8 mouse cellular contexts compared by ENCODE assay signal in genomic region chr13:83744110-83744752, GRCm38 (mm10).
A peak's percentile ranks its signal among the peaks of the same experiment; 100 is the strongest.
DNase-seq lines count a peak whose midpoint lies in the region; ATAC-seq and TF ChIP-seq lines count a peak whose summit lies in the region.

No protein-coding gene starts in this region.

- DNase-seq in heart, postnatal 4 days = no peak
- DNase-seq in forebrain, embryonic 10.5 days (ENCODE audit: extremely low spot score, low spot score) = no peak
- no peak for DNase-seq in midbrain, embryonic 10.5 days (ENCODE audit: low spot score)
- DNase-seq in right cerebral cortex, postnatal 4 days = no peak
- DNase-seq in thymus, postnatal 14 days = no peak
- DNase-seq in ovary, postnatal 14 days (ENCODE audit: low spot score) = no peak

- no peak for TF ChIP-seq CTCF in ES-Bruce4 (IDR thresholded peaks at IDR 0.05; ENCODE audit: low read depth, low read length)

- TF ChIP-seq EP300 in ES-Bruce4 (IDR thresholded peaks at IDR 0.05; ENCODE audit: insufficient read depth, low read depth, low read length) = no peak

- peak overlapping the region in 1 of 2 experiments; percentile 51; a peak in 2 of 4 replicates for H3K4me3 ChIP-seq in heart, embryonic 14.5 days (ENCODE audit: control insufficient read depth in 1 of 2, insufficient read depth in 1 of 2, low read depth in 1 of 2, low read length in 2 of 2)
- H3K4me3 ChIP-seq in ES-Bruce4 (ENCODE audit: low read depth, low read length) = no peak overlapping the region
- H3K4me3 ChIP-seq in forebrain, embryonic 10.5 days = peak overlapping the region; percentile 51
- peak overlapping the region; percentile 57 for H3K4me3 ChIP-seq in midbrain, embryonic 10.5 days

- H3K27me3 ChIP-seq in heart, embryonic 14.5 days (ENCODE audit: control insufficient read depth, insufficient read depth, low read length) = peaks cover 37% of the 10 kb centered on the region
- H3K27me3 ChIP-seq in ES-Bruce4 (ENCODE audit: control insufficient read depth, insufficient read depth, low read length, poor library complexity, severe bottlenecking) = no peaks in the 10 kb centered on the region; the same call in 1 of the 2 replicates
- peaks cover 61% of the 10 kb centered on the region for H3K27me3 ChIP-seq in forebrain, embryonic 10.5 days (ENCODE audit: poor library complexity, severe bottlenecking)
- peaks cover 35% of the 10 kb centered on the region for H3K27me3 ChIP-seq in midbrain, embryonic 10.5 days (ENCODE audit: low read depth, poor library complexity, severe bottlenecking)

- H3K4me1 ChIP-seq in heart, embryonic 14.5 days (ENCODE audit: control insufficient read depth in 2 of 2, insufficient read depth in 2 of 2, low read length in 2 of 2) = peaks cover 2 to 5% of the 10 kb centered on the region in 2 experiments; a peak in 2 of 4 replicates
- no peaks in the 10 kb centered on the region for H3K4me1 ChIP-seq in ES-Bruce4 (ENCODE audit: control insufficient read depth, insufficient read depth, low read length)
- H3K4me1 ChIP-seq in forebrain, embryonic 10.5 days = peaks cover 49% of the 10 kb centered on the region
- H3K4me1 ChIP-seq in midbrain, embryonic 10.5 days = peaks cover 57% of the 10 kb centered on the region

- ATAC-seq in heart, embryonic 14.5 days (ENCODE audit: insufficient number of reproducible peaks, insufficient read depth, low FRiP score, low read depth) = no peak

- TF ChIP-seq POLR2A in ES-Bruce4 (IDR thresholded peaks at IDR 0.05; ENCODE audit: insufficient read depth, low read length) = no peak

- peak overlapping the region; percentile 89 for H3K4me2 ChIP-seq in heart, embryonic 14.5 days (ENCODE audit: low read length)

- WGBS in heart, embryonic 14.5 days = 67% methylated on average over 8 of the region's 8 CpGs
- 31% methylated on average over 8 of the region's 8 CpGs for WGBS in forebrain, embryonic 10.5 days
- 30% methylated on average over 8 of the region's 8 CpGs for WGBS in midbrain, embryonic 10.5 days

- H3K27ac ChIP-seq in heart, embryonic 14.5 days (replicated peaks in 1 of 2; ENCODE audit: control insufficient read depth in 1 of 2, insufficient read depth in 1 of 2, low read depth in 2 of 2, low read length in 2 of 2) = no peak overlapping the region
- H3K27ac ChIP-seq in ES-Bruce4 (ENCODE audit: insufficient read depth, low read length) = no peak overlapping the region
- H3K27ac ChIP-seq in forebrain, embryonic 10.5 days = peak overlapping the region; percentile 84
- H3K27ac ChIP-seq in midbrain, embryonic 10.5 days (replicated peaks) = peak overlapping the region; percentile 87

- no peaks in the 10 kb centered on the region for H3K36me3 ChIP-seq in heart, embryonic 14.5 days (ENCODE audit: control insufficient read depth, insufficient read depth, low read length)
- H3K36me3 ChIP-seq in ES-Bruce4 (ENCODE audit: control insufficient read depth, insufficient read depth, low read length, poor library complexity, severe bottlenecking) = no peaks in the 10 kb centered on the region
- H3K36me3 ChIP-seq in forebrain, embryonic 10.5 days (replicated peaks) = peaks cover 16% of the 10 kb centered on the region
- peaks cover 10% of the 10 kb centered on the region for H3K36me3 ChIP-seq in midbrain, embryonic 10.5 days

- H3K9me3 ChIP-seq in heart, embryonic 14.5 days (ENCODE audit: control insufficient read depth, low read length) = no peaks in the 10 kb centered on the region
- H3K9me3 ChIP-seq in ES-Bruce4 (replicated peaks; ENCODE audit: control insufficient read depth, insufficient read depth, low read length, poor library complexity, severe bottlenecking) = no peaks in the 10 kb centered on the region
- H3K9me3 ChIP-seq in forebrain, embryonic 10.5 days = no peaks in the 10 kb centered on the region
- no peaks in the 10 kb centered on the region for H3K9me3 ChIP-seq in midbrain, embryonic 10.5 days (replicated peaks)

- no peak overlapping the region; the same call in 1 of the 2 replicates for H3K9ac ChIP-seq in heart, embryonic 14.5 days (ENCODE audit: low read length)
- 0 out of 2 replicates have a peak overlapping the region, but pooled peaks have one; percentile 15 for H3K9ac ChIP-seq in ES-Bruce4 (ENCODE audit: low read depth, poor library complexity, severe bottlenecking)

Comparison
In these comparisons a context has a peak if more than half of its experiments do, and no peak if none do; other contexts are left out.
1. H3K27ac ChIP-seq: peak in forebrain, embryonic 10.5 days (single experiment) and midbrain, embryonic 10.5 days (single experiment); none in heart, embryonic 14.5 days (0 of 2) and ES-Bruce4 (single experiment).